Mouse (Mus musculus): ENCODE data around the gene Cbx6. TPM values are rescaled to one million over a fixed set of nuclear protein-coding genes. Genes with fewer than 3 reads are reported as not detected.

The Cbx6 gene
- polyA plus RNA-seq, 1 experiment from 2014 or later, result 22.4 TPM

DNA sequence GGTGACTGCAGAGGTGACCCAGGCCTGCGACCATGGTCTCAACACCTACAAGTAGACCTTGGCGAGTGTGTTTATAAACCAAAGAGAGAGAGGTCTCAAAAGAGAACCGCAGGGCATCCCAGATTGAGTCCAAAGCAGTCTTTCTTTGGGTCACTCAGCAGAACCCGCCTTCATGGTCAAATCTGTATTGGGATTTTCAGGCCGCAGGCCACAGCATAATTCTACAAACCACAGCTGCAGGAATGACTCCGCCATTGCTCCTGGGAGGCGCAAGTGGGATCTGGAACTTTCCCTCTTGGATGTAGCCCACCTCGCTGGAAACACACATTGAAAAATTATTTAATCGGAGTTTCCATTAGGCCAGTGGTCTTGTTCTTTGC lies 383 bp upstream of the Cbx6 start:
- Histone ChIP-seq H3K27me3 (ENCODE audit: control insufficient read depth, insufficient read depth, low read length) (no peaks in the 10 kb centered on the region), H3K27ac (ENCODE audit: low read depth, low read length) (peak overlapping the region; percentile 92), H3K9me3 (ENCODE audit: control insufficient read depth, low read length) (no peaks in the 10 kb centered on the region), H3K36me3 (ENCODE audit: control insufficient read depth, insufficient read depth, low read length) (peaks cover 11% of the 10 kb centered on the region), H3K4me2 (replicated peaks; ENCODE audit: low read depth, low read length) (peak overlapping the region; percentile 64), H3K9ac (ENCODE audit: low read depth, low read length) (peak overlapping the region; percentile 86; the same call in 1 of the 2 replicates), H3K4me3 (ENCODE audit: low read length) (peak overlapping the region; percentile 86; the same call in 1 of the 2 replicates), H3K4me1 (ENCODE audit: control insufficient read depth, insufficient read depth, low read length) (peaks cover 27% of the 10 kb centered on the region)
- WGBS, result 56% methylated on average over 9 of the region's 9 CpGs
- no peak for ATAC-seq (ENCODE audit: low FRiP score, low TSS enrichment)

DNA sequence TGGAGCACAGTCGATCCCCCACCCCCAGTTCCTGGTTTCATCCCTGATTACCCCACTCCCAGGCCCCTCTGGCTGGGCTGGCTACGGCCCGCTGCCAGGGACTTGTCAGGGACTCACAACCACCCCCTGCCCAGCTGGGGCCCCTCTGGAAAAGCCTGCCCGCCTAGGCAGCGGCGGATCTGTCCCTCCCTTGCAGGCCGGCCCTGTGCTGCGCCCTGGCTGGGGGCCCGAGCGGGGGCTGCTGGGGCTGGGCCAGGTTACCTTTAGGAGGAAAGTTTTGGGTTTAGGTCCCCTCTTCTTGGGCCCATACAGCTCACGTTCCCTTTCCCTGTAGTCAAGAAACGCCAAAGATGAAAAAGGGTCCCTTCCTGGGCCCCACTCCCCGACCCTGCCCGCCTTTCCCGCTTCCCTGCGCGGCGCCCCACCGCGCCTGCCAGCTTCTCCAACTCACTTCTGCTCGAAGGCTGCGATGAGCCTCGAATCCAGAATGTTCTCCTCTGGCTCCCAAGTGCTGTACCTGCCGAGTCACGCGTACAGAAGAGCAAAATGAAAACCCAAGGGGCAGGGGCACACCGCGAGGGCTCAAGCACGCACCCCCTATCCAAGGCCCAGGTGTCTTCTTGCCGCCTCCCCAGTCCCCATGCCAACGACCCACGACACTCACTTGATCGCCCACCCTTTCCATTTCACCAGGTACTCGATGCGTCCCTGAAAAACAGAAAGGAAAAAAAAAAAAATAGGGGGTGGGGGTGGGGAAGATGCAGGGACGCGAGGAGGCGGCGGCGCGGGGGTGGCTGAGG lies 1.0 kb downstream of the Cbx6 start:
- Histone ChIP-seq H3K4me1 (ENCODE audit: control insufficient read depth, insufficient read depth, low read length) (peaks cover 41% of the 10 kb centered on the region), H3K4me2 (replicated peaks; ENCODE audit: low read depth, low read length) (peak overlapping the region; percentile 82), H3K9ac (ENCODE audit: low read depth, low read length) (peak overlapping the region; percentile 86), H3K4me3 (ENCODE audit: low read length) (peak overlapping the region; percentile 86), H3K9me3 (ENCODE audit: control insufficient read depth, low read length) (no peaks in the 10 kb centered on the region), H3K27ac (ENCODE audit: low read depth, low read length) (peak overlapping the region; percentile 92), H3K36me3 (ENCODE audit: control insufficient read depth, insufficient read depth, low read length) (peaks cover 14% of the 10 kb centered on the region), H3K27me3 (ENCODE audit: control insufficient read depth, insufficient read depth, low read length) (no peaks in the 10 kb centered on the region)
- ATAC-seq (ENCODE audit: low FRiP score, low TSS enrichment), result no peak
- WGBS, result under 1% methylated on average over 41 of the region's 41 CpGs

DNA sequence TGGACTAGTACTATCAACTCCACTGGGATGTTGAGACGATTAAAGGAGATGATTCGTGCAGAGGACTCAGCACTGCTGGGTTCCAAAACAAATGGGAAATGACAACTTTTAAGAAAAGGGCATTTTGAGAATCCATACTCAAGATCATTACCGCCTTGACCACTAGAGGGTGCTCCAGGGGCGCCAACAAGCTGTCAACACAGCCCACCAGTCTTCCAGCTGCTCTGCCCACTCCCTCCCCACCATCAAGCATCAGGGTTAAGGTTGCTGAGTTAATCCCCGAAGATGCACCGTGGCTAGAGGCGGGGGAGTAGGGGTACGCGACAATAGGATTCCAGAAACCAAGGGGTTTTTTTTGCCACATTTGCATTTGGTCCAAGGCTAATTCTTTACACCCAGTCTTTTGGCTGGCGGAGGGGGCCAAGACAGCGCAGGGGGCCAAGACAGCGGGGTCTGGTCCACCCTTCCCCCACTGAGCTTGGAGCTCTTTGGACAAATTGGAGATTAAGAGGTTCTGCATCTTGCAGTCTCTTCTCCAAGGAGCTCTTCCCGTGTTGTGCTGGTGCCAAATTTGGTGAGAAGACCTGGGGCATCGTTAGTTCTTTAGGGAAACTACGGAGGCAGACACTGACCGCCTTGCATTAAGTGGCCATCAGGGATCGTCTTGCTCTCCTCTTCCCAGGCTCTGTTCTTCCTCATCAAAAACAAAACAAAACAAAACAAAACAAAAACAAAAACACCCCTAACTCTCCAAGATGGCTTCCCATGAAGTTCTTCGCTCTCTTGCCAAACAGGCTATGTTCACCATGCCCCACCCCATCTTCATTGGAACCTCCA lies 2.2 kb downstream of the Cbx6 start:
- peaks cover 45% of the 10 kb centered on the region for H3K4me1 ChIP-seq (ENCODE audit: control insufficient read depth, insufficient read depth, low read length)
- peak overlapping the region; percentile 82 for H3K4me2 ChIP-seq (replicated peaks; ENCODE audit: low read depth, low read length)
- peak overlapping the region; percentile 86; the same call in 1 of the 2 replicates for H3K9ac ChIP-seq (ENCODE audit: low read depth, low read length)
- peak overlapping the region; percentile 86; the same call in 1 of the 2 replicates for H3K4me3 ChIP-seq (ENCODE audit: low read length)
- H3K27ac ChIP-seq (ENCODE audit: low read depth, low read length), result peak overlapping the region; percentile 19; the same call in 1 of the 2 replicates
- H3K27me3 ChIP-seq (ENCODE audit: control insufficient read depth, insufficient read depth, low read length), result no peaks in the 10 kb centered on the region
- H3K9me3 ChIP-seq (ENCODE audit: control insufficient read depth, low read length), result no peaks in the 10 kb centered on the region
- ATAC-seq (ENCODE audit: low FRiP score, low TSS enrichment), result no peak
- 38% methylated on average over 18 of the region's 18 CpGs for WGBS
- peaks cover 25% of the 10 kb centered on the region for H3K36me3 ChIP-seq (ENCODE audit: control insufficient read depth, insufficient read depth, low read length)

DNA sequence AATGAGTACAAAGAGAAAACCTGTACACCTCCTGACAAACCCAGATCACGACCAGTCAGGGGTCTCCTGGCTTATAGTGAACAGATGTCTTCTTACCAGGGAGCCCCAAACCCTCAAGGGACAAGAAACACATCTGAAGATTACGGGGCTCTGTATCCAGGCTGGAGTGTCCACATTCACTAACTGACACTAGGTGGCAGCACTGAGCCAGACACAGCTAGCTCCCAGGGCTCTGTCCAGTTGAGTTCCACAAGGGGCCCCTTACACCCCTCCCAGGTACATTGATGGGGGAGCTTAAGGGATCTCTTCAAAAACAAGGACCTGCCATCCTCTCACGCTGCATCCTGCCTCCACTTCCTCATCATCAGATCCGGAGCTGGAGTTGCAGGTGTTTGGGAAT lies 4.1 kb downstream of the Cbx6 start:
- no peak overlapping the region for H3K4me3 ChIP-seq (ENCODE audit: low read length)
- no peaks in the 10 kb centered on the region for H3K9me3 ChIP-seq (ENCODE audit: control insufficient read depth, low read length)
- 10% methylated on average over 4 of the region's 4 CpGs for WGBS
- H3K36me3 ChIP-seq (ENCODE audit: control insufficient read depth, insufficient read depth, low read length), result peaks cover 42% of the 10 kb centered on the region
- no peak for ATAC-seq (ENCODE audit: low FRiP score, low TSS enrichment)
- peaks cover 51% of the 10 kb centered on the region for H3K4me1 ChIP-seq (ENCODE audit: control insufficient read depth, insufficient read depth, low read length)
- no peak overlapping the region for H3K27ac ChIP-seq (ENCODE audit: low read depth, low read length)
- H3K4me2 ChIP-seq (replicated peaks; ENCODE audit: low read depth, low read length), result no peak overlapping the region
- H3K9ac ChIP-seq (ENCODE audit: low read depth, low read length), result no peak overlapping the region
- H3K27me3 ChIP-seq (ENCODE audit: control insufficient read depth, insufficient read depth, low read length), result no peaks in the 10 kb centered on the region

DNA sequence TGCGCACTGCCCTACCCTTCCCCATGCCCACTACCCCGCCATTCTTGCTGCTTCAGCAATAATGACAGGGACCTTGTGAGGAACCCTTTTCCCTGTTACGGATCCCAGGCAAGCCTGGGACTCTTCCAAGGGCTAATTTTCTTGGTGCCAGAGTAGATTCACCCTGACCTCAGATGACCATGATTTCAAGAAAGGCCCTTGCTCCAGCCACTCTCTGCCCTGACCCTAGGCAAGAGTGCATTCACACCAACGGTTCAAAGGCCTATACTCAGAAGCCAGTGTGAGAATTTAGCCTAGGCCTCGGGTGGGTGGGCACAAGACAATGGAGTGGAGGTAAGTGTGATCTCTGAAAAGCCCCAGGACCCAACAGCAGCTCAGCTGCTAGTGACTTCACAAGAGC lies 5.1 kb downstream of the Cbx6 start:
- H3K4me2 ChIP-seq (replicated peaks; ENCODE audit: low read depth, low read length), result no peak overlapping the region
- no peak for ATAC-seq (ENCODE audit: low FRiP score, low TSS enrichment)
- no peaks in the 10 kb centered on the region for H3K9me3 ChIP-seq (ENCODE audit: control insufficient read depth, low read length)
- peaks cover 42% of the 10 kb centered on the region for H3K36me3 ChIP-seq (ENCODE audit: control insufficient read depth, insufficient read depth, low read length)
- 68% methylated on average over 5 of the region's 5 CpGs for WGBS
- H3K27ac ChIP-seq (ENCODE audit: low read depth, low read length), result no peak overlapping the region
- no peak overlapping the region for H3K4me3 ChIP-seq (ENCODE audit: low read length)
- no peaks in the 10 kb centered on the region for H3K27me3 ChIP-seq (ENCODE audit: control insufficient read depth, insufficient read depth, low read length)
- peaks cover 41% of the 10 kb centered on the region for H3K4me1 ChIP-seq (ENCODE audit: control insufficient read depth, insufficient read depth, low read length)
- 0 out of 2 replicates have a peak overlapping the region, but pooled peaks have one; percentile 18 for H3K9ac ChIP-seq (ENCODE audit: low read depth, low read length)

DNA sequence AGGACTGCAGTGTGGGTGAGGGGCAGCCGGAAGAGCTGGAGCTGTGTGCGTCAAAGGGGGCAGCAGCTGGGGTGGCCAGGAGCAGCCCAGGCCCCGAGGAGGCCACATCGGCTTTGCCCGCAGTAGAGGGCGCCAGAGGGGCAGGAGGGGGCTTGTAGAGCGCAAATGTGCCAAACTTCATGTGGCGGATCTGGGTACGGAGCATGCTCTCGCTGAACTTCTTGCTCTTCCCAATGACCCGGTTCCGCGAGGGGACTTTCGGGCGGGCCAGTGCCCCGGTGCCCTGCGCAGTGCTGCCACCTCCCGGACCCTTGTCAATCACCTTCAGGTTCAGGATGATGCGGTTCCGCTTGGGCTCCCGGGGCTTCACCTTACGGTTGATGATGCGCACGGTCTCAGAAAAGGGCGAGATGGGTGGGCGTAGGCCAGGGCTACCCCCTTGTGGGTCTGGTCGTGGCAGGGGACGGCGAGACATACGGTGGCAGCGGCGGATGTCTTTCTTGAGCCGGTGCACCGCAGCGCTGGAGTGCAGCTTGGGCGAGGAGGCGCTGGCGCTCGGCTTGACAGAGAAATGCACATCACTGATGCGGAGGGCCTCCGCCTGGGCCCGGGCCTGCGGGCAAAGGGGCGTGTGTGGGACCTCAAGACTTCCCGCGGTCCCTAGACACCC lies 6.0 kb downstream of the Cbx6 start:
- no peaks in the 10 kb centered on the region for H3K27me3 ChIP-seq (ENCODE audit: control insufficient read depth, insufficient read depth, low read length)
- peaks cover 42% of the 10 kb centered on the region for H3K36me3 ChIP-seq (ENCODE audit: control insufficient read depth, insufficient read depth, low read length)
- no peaks in the 10 kb centered on the region for H3K9me3 ChIP-seq (ENCODE audit: control insufficient read depth, low read length)
- WGBS, result 55% methylated on average over 46 of the region's 46 CpGs
- H3K4me2 ChIP-seq (replicated peaks; ENCODE audit: low read depth, low read length), result peak overlapping the region; percentile 32
- no peak for ATAC-seq (ENCODE audit: low FRiP score, low TSS enrichment)
- peak overlapping the region; percentile 6; the same call in 1 of the 2 replicates for H3K4me3 ChIP-seq (ENCODE audit: low read length)
- no peak overlapping the region; the same call in 1 of the 2 replicates for H3K27ac ChIP-seq (ENCODE audit: low read depth, low read length)
- 0 out of 2 replicates have a peak overlapping the region, but pooled peaks have one; percentile 18 for H3K9ac ChIP-seq (ENCODE audit: low read depth, low read length)
- H3K4me1 ChIP-seq (ENCODE audit: control insufficient read depth, insufficient read depth, low read length), result peaks cover 40% of the 10 kb centered on the region

DNA sequence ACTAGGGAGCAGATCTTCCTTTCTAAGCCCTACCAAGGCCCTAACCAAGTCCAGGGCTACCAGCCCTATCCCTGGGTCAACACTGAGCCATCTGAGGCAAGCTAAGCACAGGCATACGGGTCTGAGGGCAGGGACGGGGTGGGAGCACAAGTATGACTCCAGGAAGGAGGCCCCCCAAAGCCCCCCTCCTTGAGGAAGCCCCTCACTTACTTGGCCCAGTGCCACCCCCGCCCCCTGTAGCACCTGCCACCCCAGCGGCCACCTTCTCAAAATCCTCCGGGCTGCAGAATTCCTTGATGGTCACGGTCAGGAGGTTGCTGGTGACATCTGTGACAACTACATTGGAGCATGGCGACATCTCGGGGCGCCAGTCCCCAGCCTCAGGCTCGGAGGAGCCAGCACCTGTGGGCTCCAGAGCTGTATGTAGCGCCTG lies 6.7 kb downstream of the Cbx6 start:
- no peak for ATAC-seq (ENCODE audit: low FRiP score, low TSS enrichment)
- 84% methylated on average over 11 of the region's 11 CpGs for WGBS
- H3K27ac ChIP-seq (ENCODE audit: low read depth, low read length), result no peak overlapping the region
- H3K4me2 ChIP-seq (replicated peaks; ENCODE audit: low read depth, low read length), result no peak overlapping the region
- H3K9ac ChIP-seq (ENCODE audit: low read depth, low read length), result peak overlapping the region; percentile 7; the same call in 1 of the 2 replicates
- peaks cover 39% of the 10 kb centered on the region for H3K4me1 ChIP-seq (ENCODE audit: control insufficient read depth, insufficient read depth, low read length)
- H3K4me3 ChIP-seq (ENCODE audit: low read length), result no peak overlapping the region
- no peaks in the 10 kb centered on the region for H3K9me3 ChIP-seq (ENCODE audit: control insufficient read depth, low read length)
- no peaks in the 10 kb centered on the region for H3K27me3 ChIP-seq (ENCODE audit: control insufficient read depth, insufficient read depth, low read length)
- peaks cover 49% of the 10 kb centered on the region for H3K36me3 ChIP-seq (ENCODE audit: control insufficient read depth, insufficient read depth, low read length)

DNA sequence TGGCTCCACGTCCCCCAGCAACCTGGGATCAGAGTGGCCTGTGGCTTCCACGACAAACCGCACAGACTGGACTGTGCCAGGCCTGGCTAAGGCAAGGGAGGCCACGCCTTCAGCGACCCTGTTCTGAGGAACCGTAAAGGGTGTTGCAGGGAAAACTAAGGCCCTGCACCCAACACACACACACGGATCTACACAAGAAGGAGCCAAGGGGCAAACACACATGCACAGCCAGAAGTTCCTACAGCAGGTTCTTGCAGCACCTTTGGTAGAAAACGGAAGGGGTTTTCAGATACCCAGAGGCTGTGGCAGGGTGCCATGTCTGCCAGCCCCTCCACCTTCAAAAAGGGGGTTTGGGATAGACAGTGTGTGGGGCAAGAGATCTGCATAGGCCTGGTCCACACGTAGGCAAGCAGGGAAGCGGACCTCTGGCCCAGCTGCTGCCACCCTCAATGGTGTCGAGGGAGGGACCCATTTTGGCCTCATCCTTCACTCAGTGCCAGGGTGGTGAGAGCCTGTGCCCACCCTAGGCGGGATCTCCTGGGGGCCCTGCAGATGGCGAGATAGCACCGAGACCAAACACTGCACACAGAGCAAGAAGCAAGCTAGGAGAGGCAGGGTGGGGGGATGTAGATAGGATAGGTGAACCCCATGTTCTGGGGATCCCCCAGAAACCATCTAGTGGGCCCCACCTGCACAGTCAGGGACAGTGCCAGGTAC lies 7.3 kb downstream of the Cbx6 start:
- Histone ChIP-seq H3K4me3 (ENCODE audit: low read length) (no peak overlapping the region), H3K9ac (ENCODE audit: low read depth, low read length) (peak overlapping the region; percentile 7; the same call in 1 of the 2 replicates), H3K36me3 (ENCODE audit: control insufficient read depth, insufficient read depth, low read length) (peaks cover 51% of the 10 kb centered on the region), H3K9me3 (ENCODE audit: control insufficient read depth, low read length) (no peaks in the 10 kb centered on the region), H3K27ac (ENCODE audit: low read depth, low read length) (no peak overlapping the region), H3K4me2 (replicated peaks; ENCODE audit: low read depth, low read length) (no peak overlapping the region), H3K4me1 (ENCODE audit: control insufficient read depth, insufficient read depth, low read length) (peaks cover 39% of the 10 kb centered on the region), H3K27me3 (ENCODE audit: control insufficient read depth, insufficient read depth, low read length) (no peaks in the 10 kb centered on the region)
- no peak for ATAC-seq (ENCODE audit: low FRiP score, low TSS enrichment)
- WGBS, result 88% methylated on average over 14 of the region's 14 CpGs
